Mouse (Mus musculus): ENCODE results near the gene Ppp1r17. TPM values are rescaled to one million over a fixed set of nuclear protein-coding genes. Genes with fewer than 3 reads are reported as not detected.

Gene Ppp1r17
- 7.6 and 7.9 TPM in 2 replicates for polyA plus RNA-seq (2015; fragmentation: Nextera tagmentation; extraction: Ambion mirVana)

DNA sequence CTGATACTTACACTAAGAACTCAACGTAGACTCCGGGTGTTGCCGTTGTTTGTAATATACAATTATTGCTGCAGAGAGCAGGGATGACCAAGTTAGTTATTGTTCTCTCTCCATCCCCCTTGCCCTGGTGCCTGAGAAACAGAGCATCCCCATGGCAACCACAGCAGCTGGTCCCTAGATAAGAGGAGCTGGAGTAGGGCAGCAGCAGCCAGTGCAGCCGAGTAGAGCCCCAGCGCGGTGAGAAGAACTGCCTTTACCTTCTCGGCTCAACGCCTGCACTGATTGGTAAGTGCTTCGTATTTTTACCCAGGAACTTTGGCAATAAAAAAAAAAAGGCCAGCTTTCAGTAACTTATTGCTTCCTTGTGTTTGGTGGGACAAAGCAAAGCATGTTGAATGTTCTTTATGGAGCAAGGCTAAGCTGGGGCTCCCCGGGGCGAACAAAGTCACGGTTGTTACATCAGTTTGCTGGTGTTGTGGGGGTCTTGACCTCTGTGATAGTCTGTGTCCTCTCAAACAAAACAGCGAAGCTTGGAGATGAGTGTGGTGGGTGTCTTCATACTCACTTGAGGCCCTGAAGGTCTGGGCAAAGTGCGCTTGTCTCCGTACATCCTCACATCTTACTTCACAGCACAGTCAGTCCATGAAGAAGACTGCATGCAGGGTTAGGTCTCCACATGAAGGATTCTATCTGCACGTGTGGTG lies at the start of gene Ppp1r17:
Gene Ppp1r17, plus strand, starts transcription at position 207 of the 704 bp plus-strand sequence.
- Histone ChIP-seq H3K4me1 (peaks cover 30% of the 10 kb centered on the region), H3K4me3 (peak within 1 kb of the TSS; percentile 20), H3K27ac (replicated peaks) (no peak within 1 kb of the TSS), H3K9ac (0 out of 2 replicates have a peak within 1 kb of the TSS, but pooled peaks have one; percentile 24), H3K9me3 (no peaks in the 10 kb centered on the region), H3K4me2 (peak within 1 kb of the TSS; percentile 46), H3K27me3 (replicated peaks) (0 out of 2 replicates have a peak, but pooled peaks cover 5% of the 10 kb centered on the region), H3K36me3 (no peaks in the 10 kb centered on the region)
- no peak for ATAC-seq (ENCODE audit: extremely low read depth, insufficient number of reproducible peaks, low FRiP score, low TSS enrichment)
- WGBS: 46% methylated on average over 16 of the region's 16 CpGs

DNA sequence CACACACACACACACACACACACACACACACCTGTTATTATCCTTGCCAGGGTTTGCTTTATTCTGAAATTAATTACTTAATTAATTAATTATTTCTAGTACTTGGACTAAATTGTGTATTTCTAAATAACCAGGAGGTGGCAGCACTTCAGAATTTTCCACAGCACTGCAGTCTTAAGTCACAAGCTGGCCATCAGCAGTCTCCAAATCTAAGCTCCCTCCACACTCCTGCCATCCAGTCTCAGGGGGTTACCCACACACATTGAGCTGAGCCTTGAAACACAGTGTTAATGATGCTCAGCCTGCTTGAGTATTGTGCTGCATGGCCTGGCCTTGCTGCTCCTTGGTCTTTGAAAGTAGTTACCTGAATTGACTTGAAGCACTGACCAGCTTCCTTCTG lies 44.3 kb upstream of the Ppp1r17 start:
- ATAC-seq (ENCODE audit: extremely low read depth, insufficient number of reproducible peaks, low FRiP score, low TSS enrichment): no peak
- H3K4me3 ChIP-seq: no peak overlapping the region
- H3K4me2 ChIP-seq: no peak overlapping the region
- no peaks in the 10 kb centered on the region for H3K4me1 ChIP-seq
- H3K27me3 ChIP-seq (replicated peaks): no peaks in the 10 kb centered on the region
- H3K36me3 ChIP-seq: no peaks in the 10 kb centered on the region
- no peak overlapping the region for H3K27ac ChIP-seq (replicated peaks)
- H3K9ac ChIP-seq: no peak overlapping the region
- no peaks in the 10 kb centered on the region for H3K9me3 ChIP-seq

DNA sequence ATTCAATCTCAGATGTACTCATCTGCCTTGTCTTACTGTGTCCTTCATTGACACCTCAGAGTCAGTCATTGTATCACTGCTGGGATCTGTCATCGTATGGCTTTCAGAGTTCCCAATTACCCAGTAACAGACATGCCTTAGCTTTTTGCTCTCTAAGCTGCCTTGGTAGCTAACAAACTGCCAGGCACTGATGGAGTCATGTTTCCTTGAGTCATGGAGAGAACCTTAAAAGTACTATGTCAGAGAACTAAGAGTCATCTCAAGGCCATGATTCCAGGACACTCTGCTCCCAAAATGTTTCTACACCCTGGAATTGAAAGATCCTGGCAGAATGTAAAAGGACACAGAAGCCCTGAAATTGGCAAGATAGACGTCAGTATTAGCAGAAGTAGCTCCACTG lies 37.5 kb upstream of the Ppp1r17 start:
- Histone ChIP-seq H3K36me3 (no peaks in the 10 kb centered on the region), H3K9me3 (no peaks in the 10 kb centered on the region), H3K9ac (no peak overlapping the region), H3K4me1 (no peaks in the 10 kb centered on the region), H3K4me3 (no peak overlapping the region), H3K27me3 (replicated peaks) (no peaks in the 10 kb centered on the region), H3K27ac (replicated peaks) (no peak overlapping the region), H3K4me2 (no peak overlapping the region)
- 71% methylated on average over 2 of the region's 2 CpGs for WGBS
- no peak for ATAC-seq (ENCODE audit: extremely low read depth, insufficient number of reproducible peaks, low FRiP score, low TSS enrichment)

DNA sequence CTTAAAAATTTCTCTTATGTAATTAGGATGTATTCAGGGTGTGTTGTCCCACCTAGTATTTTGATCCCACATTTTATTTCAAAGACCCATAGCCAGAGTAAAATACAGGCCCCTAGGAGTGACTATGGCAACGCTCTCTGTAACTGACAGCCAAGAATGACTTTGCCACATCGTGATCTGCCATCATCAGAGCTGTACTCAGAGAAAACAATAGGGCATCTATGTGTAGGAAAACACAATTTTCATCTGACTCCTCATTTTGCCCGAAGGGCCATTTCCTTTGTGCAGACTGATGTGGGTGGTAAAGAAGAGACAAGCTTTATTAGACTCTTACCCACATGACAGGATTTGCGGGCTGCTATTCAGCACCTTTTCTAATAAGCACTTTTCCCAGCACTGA lies 8.6 kb upstream of the Ppp1r17 start:
- Histone ChIP-seq H3K4me2 (no peak overlapping the region), H3K4me3 (no peak overlapping the region), H3K27me3 (replicated peaks) (no peaks in the 10 kb centered on the region), H3K4me1 (no peaks in the 10 kb centered on the region), H3K36me3 (no peaks in the 10 kb centered on the region), H3K27ac (replicated peaks) (no peak overlapping the region), H3K9me3 (no peaks in the 10 kb centered on the region), H3K9ac (no peak overlapping the region)
- no peak for ATAC-seq (ENCODE audit: extremely low read depth, insufficient number of reproducible peaks, low FRiP score, low TSS enrichment)
- WGBS: 72% methylated on average over 4 of the region's 4 CpGs

DNA sequence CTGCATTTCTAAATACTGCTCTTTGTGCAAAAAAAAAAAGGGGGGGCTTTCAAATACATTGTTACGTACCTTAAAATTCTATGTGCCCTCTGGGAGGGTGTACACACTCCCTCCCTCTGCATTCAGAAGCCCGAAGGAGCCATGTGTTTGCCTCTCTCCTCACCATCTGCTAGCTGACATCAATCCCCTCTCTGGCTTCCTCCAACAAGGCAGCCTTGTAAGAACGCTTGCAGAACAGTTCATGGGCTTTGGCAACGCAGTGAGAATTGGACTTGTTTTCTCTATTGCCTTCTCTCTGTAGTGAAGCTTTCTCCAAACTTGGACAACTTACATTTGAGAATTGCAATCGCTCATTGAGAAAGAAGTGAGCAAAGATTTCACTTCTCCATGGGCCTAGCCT lies 4.9 kb upstream of the Ppp1r17 start:
- H3K9me3 ChIP-seq: no peaks in the 10 kb centered on the region
- H3K27ac ChIP-seq (replicated peaks): no peak overlapping the region
- H3K4me2 ChIP-seq: no peak overlapping the region
- 75% methylated on average over 5 of the region's 5 CpGs for WGBS
- H3K9ac ChIP-seq: no peak overlapping the region
- no peaks in the 10 kb centered on the region for H3K27me3 ChIP-seq (replicated peaks)
- no peak overlapping the region for H3K4me3 ChIP-seq
- no peak for ATAC-seq (ENCODE audit: extremely low read depth, insufficient number of reproducible peaks, low FRiP score, low TSS enrichment)
- H3K4me1 ChIP-seq: peaks cover 1% of the 10 kb centered on the region; the same call in 1 of the 2 replicates
- H3K36me3 ChIP-seq: no peaks in the 10 kb centered on the region

DNA sequence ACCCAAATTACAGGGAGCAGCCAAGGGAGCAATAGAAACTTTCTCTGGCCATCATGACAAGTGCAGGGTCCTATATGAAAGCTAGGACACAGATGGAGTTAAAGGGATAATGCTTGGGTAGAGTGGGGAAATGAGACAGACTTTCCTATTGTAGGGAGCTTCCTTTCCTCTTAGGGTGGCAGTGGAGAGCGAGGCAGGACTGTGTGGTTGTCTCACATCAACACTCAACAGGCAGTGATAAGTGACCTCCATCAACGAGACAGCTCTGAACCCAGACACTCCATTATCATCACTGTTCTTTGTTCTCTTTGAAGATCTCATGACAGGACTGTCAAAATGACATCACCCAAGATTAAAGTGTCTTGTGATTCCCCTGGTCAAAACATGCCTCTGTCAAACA lies 2.3 kb downstream of the Ppp1r17 start:
- H3K27me3 ChIP-seq (replicated peaks): 0 out of 2 replicates have a peak, but pooled peaks cover 5% of the 10 kb centered on the region
- H3K9ac ChIP-seq: no peak overlapping the region
- peak; percentile 42; the same call in 1 of the 2 replicates for ATAC-seq (ENCODE audit: extremely low read depth, insufficient number of reproducible peaks, low FRiP score, low TSS enrichment)
- no peak overlapping the region for H3K27ac ChIP-seq (replicated peaks)
- H3K4me3 ChIP-seq: no peak overlapping the region
- H3K4me2 ChIP-seq: no peak overlapping the region
- 8% methylated on average over 2 of the region's 2 CpGs for WGBS
- no peaks in the 10 kb centered on the region for H3K36me3 ChIP-seq
- H3K4me1 ChIP-seq: peaks cover 30% of the 10 kb centered on the region
- no peaks in the 10 kb centered on the region for H3K9me3 ChIP-seq

DNA sequence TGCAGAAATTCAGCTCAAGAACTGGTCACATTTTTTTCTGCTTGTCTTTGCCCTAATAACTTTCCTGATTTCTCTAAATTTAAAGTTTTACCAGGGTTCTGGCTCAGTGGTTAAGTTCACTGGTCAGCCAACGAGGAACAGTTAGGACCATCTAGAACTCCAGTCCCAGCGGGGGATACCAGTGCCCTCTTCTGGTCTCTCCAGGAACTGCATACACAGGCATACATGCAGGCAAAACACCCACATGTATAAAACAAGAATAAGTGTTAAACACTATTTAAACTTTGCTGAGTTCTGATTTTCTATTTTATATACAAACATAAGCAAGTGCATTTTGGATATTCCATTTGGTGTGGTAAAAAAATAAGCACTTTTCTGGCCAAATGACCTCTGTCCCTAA lies 8.2 kb downstream of the Ppp1r17 start:
- H3K9me3 ChIP-seq: no peaks in the 10 kb centered on the region
- peaks cover 3% of the 10 kb centered on the region; the same call in 1 of the 2 replicates for H3K4me1 ChIP-seq
- no peaks in the 10 kb centered on the region for H3K36me3 ChIP-seq
- 56% methylated on average over 2 of the region's 2 CpGs for WGBS
- no peak overlapping the region for H3K9ac ChIP-seq
- H3K27ac ChIP-seq (replicated peaks): no peak overlapping the region
- no peak overlapping the region for H3K4me2 ChIP-seq
- ATAC-seq (ENCODE audit: extremely low read depth, insufficient number of reproducible peaks, low FRiP score, low TSS enrichment): no peak
- no peak overlapping the region for H3K4me3 ChIP-seq
- no peaks in the 10 kb centered on the region for H3K27me3 ChIP-seq (replicated peaks)

DNA sequence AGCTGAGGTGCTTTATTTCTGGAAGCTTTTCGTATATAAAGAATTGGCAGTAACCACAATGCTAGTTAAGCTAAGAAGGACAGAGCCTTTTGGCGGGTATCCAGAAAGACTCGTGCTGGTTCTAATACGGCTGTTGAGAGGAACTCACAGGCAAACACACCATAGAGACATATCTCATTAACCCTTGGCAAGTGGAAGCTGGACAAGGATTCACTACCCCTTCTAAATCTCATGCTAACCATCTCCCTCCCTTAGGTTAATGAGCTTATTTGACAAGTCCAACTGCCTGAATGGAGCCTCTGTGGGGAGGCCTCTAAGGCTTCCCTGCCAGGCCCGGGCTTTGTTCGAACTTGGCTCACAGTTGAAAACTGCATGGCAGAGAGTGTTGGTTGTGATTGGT lies 10.0 kb downstream of the Ppp1r17 start:
- Histone ChIP-seq H3K9ac (no peak overlapping the region), H3K27me3 (replicated peaks) (no peaks in the 10 kb centered on the region), H3K36me3 (no peaks in the 10 kb centered on the region), H3K4me2 (no peak overlapping the region), H3K4me3 (no peak overlapping the region), H3K4me1 (peaks cover 6% of the 10 kb centered on the region; the same call in 1 of the 2 replicates), H3K27ac (replicated peaks) (no peak overlapping the region), H3K9me3 (no peaks in the 10 kb centered on the region)
- no peak for ATAC-seq (ENCODE audit: extremely low read depth, insufficient number of reproducible peaks, low FRiP score, low TSS enrichment)
- WGBS: 57% methylated on average over 6 of the region's 6 CpGs

DNA sequence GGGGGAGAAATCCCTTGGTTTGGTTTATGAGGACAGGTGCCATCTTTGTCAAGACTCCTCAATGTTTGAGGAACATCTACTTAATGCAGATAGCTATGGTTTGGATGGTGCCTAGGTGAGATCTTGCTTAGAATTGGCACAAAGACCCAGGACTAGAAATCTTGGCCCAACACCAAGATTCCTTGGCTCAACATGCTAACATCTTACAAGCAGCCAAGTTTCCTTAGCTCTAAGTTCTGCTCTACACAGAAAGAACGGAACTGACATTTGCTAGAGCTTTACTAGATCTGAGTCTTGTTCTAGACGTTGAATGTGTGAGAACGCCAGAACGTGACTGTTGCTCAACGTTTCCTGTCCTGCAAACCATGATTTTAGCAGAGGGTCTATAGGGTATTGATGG lies 10.7 kb downstream of the Ppp1r17 start:
- no peaks in the 10 kb centered on the region for H3K36me3 ChIP-seq
- no peak for ATAC-seq (ENCODE audit: extremely low read depth, insufficient number of reproducible peaks, low FRiP score, low TSS enrichment)
- no peak overlapping the region for H3K9ac ChIP-seq
- no peaks in the 10 kb centered on the region for H3K27me3 ChIP-seq (replicated peaks)
- H3K4me2 ChIP-seq: no peak overlapping the region
- WGBS: 81% methylated on average over 5 of the region's 5 CpGs
- no peak overlapping the region for H3K27ac ChIP-seq (replicated peaks)
- no peaks in the 10 kb centered on the region for H3K9me3 ChIP-seq
- H3K4me3 ChIP-seq: no peak overlapping the region
- H3K4me1 ChIP-seq: peaks cover 6% of the 10 kb centered on the region; the same call in 1 of the 2 replicates

DNA sequence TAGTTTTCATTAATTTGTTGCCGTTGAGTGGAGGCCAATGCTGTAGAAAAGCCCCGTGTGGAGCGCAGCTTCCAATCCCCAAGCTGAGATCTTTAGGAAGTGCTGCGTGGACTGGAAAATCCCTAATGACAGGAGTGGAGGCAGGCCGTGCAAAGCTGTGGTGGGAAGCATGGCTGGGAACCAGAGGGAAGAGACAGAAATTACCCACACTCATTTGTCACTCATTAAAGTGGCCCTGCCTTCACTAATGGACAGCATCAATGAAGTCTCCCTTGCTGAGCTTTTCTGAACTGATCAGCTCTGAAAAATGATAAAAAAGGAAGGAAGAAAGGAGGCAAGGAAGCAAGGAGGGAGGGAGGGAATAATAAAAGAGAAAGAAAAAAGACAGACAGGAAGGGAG lies 12.7 kb downstream of the Ppp1r17 start:
- ATAC-seq (ENCODE audit: extremely low read depth, insufficient number of reproducible peaks, low FRiP score, low TSS enrichment): no peak
- H3K4me3 ChIP-seq: no peak overlapping the region
- WGBS: 59% methylated on average over 5 of the region's 5 CpGs
- H3K36me3 ChIP-seq: no peaks in the 10 kb centered on the region
- H3K27me3 ChIP-seq (replicated peaks): no peaks in the 10 kb centered on the region
- H3K9ac ChIP-seq: no peak overlapping the region
- H3K27ac ChIP-seq (replicated peaks): no peak overlapping the region
- H3K4me2 ChIP-seq: no peak overlapping the region
- H3K4me1 ChIP-seq: peaks cover 6% of the 10 kb centered on the region; the same call in 1 of the 2 replicates
- no peaks in the 10 kb centered on the region for H3K9me3 ChIP-seq

DNA sequence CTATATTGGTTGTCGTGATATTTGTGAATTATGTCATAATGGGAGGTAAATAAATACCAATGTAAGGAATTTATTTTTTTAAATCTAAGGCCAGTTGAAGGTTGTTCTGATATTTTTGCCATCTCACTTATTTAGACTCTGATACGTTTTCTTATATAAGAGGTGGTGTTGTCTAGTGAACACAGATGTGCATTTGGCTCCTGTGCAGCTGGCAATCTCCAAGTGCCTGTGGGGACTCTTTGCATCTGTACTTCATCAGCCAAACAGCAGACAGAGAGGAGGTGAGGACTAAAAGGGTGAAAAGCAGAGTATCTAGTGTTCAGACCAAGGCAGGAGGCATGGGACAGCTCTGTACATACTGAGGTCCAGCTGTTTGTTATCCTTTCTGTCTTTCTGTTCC lies 14.9 kb downstream of the Ppp1r17 start:
- H3K27me3 ChIP-seq (replicated peaks): no peaks in the 10 kb centered on the region
- peaks cover 6% of the 10 kb centered on the region; the same call in 1 of the 2 replicates for H3K4me1 ChIP-seq
- no peak overlapping the region for H3K4me2 ChIP-seq
- ATAC-seq (ENCODE audit: extremely low read depth, insufficient number of reproducible peaks, low FRiP score, low TSS enrichment): no peak
- no peaks in the 10 kb centered on the region for H3K9me3 ChIP-seq
- no peak overlapping the region for H3K27ac ChIP-seq (replicated peaks)
- WGBS: 74% methylated on average over 2 of the region's 2 CpGs
- no peak overlapping the region for H3K9ac ChIP-seq
- no peaks in the 10 kb centered on the region for H3K36me3 ChIP-seq
- no peak overlapping the region for H3K4me3 ChIP-seq

DNA sequence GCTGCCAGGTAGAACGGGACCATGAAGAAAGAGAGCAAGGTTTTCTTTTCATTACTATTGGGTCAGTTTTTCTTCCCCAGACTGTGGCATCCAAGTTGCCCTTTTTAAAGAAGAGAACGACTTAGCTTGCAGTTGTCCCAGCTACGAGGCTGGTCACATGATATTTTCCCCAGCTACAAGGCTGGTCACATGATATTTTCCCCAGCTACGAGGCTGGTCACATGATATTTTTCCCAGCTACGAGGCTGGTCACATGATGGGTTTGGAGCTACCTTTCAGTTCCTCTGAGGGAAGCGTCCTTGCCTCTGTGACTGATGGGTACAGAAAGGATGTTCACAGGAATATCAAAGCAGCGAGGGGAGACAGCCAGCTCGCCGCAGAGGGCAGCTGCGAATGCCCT lies 17.8 kb downstream of the Ppp1r17 start:
- Histone ChIP-seq H3K4me1 (peaks cover 6% of the 10 kb centered on the region; the same call in 1 of the 2 replicates), H3K36me3 (no peaks in the 10 kb centered on the region), H3K9ac (no peak overlapping the region), H3K4me3 (no peak overlapping the region), H3K4me2 (no peak overlapping the region), H3K9me3 (no peaks in the 10 kb centered on the region), H3K27me3 (replicated peaks) (0 out of 2 replicates have a peak, but pooled peaks cover 3% of the 10 kb centered on the region), H3K27ac (replicated peaks) (no peak overlapping the region)
- WGBS: 69% methylated on average over 10 of the region's 10 CpGs
- no peak for ATAC-seq (ENCODE audit: extremely low read depth, insufficient number of reproducible peaks, low FRiP score, low TSS enrichment)

Data from heart, embryonic 13.5 days (tissue).